Mouse (Mus musculus): ENCODE measurements around the gene Rhebl1. TPM values are rescaled to one million over a fixed set of nuclear protein-coding genes. Genes with fewer than 3 reads are reported as not detected.

Rhebl1 gene
- polyA plus RNA-seq, 1 experiment from 2014 or later: 27.9 TPM

DNA sequence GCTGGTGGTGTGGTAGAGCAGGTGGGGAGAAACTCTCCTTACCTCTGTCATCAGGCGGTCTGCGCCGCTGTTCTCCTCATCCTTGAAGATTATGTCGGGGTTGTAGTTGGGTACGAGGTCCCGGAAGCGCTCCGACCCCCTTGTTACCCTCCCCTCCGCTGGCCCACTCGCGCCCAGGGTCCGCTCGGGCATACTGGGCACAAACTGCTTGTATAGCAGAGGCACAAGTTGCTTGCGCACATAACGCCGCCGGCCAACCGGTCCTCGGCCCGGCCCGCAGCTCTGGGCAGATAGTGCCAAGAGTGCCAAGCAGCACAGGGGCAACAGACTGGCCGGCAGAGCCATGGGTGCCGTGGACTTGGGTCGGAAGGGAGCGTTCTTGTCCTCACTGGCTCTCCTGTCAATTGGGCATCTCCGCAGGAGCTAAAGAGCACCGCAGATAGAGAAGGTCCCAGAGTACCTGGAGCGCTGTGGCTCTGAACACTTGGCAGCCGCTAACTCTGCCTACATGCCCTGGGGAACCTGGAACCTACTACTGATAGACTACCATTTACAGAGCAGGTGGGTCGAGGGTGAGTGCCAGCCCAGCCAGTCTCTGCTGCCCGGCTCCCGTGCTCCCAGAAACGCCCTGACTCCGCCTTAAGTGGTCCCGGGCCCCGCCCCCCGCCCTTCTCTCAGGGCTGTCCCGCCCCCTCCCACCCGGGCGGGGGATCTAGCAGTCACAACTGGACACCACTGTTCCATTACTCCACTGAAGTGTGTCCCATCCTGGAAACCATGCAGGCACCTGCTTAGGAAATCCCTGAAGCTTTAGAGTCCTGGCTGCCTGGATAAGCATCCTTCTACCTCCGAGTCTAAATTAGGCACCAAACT, 3.8 kb upstream of the Rhebl1 start, which contains the start of gene Dhh:
TSS of gene Dhh (minus strand) at position 613 of the 873 bp plus-strand sequence.
- Histone ChIP-seq H3K4me1 (peaks cover 47% of the 10 kb centered on the region), H3K27ac (0 out of 2 replicates have a peak within 1 kb of the TSS, but pooled peaks have one; percentile 10), H3K4me3 (peak within 1 kb of the TSS; percentile 38), H3K27me3 (ENCODE audit: low read depth, poor library complexity, severe bottlenecking) (peaks cover 77% of the 10 kb centered on the region), H3K9me3 (replicated peaks) (no peaks in the 10 kb centered on the region), H3K36me3 (peaks cover 9% of the 10 kb centered on the region)
- DNase-seq (ENCODE audit: low spot score): peak; percentile 70
- WGBS: 1% methylated on average over 41 of the region's 41 CpGs

DNA sequence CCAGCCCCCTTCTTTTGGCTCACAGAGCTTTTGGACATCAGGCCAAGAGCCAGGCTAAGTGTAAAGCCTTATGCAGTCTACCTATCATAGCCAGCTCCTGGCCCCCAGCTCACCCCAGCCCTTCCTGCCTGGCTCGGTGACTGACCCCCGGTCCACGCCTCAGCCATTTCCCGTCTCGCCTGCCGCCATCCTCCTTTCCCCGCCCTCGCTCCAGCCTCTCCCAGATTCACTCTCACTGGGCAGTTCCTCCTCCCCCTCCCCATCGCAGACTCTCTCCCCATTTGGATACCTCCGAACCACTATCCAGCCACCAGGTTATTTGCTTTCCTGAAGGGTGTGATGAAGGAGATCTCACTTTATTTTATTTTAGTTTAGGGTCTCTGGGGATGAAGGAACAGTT, 3.2 kb upstream of the Rhebl1 start:
- no peak overlapping the region for H3K27ac ChIP-seq
- H3K4me3 ChIP-seq: peak overlapping the region; percentile 38
- H3K4me1 ChIP-seq: peaks cover 47% of the 10 kb centered on the region
- WGBS: 2% methylated on average over 10 of the region's 10 CpGs
- H3K9me3 ChIP-seq (replicated peaks): no peaks in the 10 kb centered on the region
- peaks cover 84% of the 10 kb centered on the region for H3K27me3 ChIP-seq (ENCODE audit: low read depth, poor library complexity, severe bottlenecking)
- DNase-seq (ENCODE audit: low spot score): peak; percentile 49
- 0 out of 2 replicates have a peak, but pooled peaks cover 3% of the 10 kb centered on the region for H3K36me3 ChIP-seq

DNA sequence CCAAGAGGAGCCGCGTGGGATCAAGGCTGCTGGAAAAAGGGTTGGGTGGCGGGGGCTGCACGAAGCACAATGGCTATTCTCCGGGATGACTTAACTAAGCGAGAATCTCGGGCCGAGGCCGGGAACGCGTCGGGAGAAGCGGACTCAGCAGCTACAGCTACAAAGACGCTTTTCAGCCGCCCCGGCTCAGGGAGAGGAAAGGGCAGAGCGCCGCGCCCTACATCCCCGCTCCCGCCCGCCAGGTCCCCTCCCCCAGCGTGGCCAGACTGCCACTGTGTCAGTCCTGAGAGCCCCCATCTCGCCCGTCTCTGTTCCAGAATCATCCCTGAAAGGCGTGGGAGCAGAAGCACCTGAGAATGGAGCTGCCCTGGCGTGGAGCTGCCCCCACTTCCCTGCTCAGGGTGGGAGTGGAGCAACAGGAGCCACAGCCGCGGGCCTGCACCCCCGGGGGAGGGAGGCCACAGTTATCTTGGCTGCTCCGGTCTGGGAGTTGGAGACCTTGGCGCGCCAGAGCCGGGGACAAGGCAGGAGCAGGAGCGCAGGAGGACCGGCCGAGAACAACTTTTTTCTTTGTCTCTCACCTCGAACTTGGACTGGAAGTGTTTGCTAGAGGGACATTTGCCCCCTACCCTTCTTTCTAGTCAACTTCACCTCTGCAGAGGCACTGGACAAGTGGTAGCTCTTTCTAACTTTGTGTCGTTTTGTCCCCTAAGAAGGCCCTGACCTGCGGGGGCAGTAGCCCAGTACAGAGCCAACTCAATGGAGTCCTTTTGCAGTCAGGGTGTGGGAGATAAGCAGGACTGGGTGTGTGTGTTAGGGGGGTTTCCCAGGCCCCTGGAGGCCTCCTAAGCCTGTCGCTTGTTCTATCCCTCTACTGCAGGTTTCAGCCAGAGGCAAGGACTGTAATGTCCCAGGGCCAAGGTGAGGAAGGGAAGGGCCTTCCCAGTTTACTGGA, 1.6 kb upstream of the Rhebl1 start:
- Histone ChIP-seq H3K27me3 (ENCODE audit: low read depth, poor library complexity, severe bottlenecking) (peaks cover 100% of the 10 kb centered on the region), H3K4me3 (peak overlapping the region; percentile 61), H3K36me3 (no peaks in the 10 kb centered on the region), H3K27ac (peak overlapping the region; percentile 77), H3K4me1 (peaks cover 52% of the 10 kb centered on the region), H3K9me3 (replicated peaks) (no peaks in the 10 kb centered on the region)
- DNase-seq (ENCODE audit: low spot score): peak; percentile 70
- WGBS: under 1% methylated on average over 41 of the region's 41 CpGs

DNA sequence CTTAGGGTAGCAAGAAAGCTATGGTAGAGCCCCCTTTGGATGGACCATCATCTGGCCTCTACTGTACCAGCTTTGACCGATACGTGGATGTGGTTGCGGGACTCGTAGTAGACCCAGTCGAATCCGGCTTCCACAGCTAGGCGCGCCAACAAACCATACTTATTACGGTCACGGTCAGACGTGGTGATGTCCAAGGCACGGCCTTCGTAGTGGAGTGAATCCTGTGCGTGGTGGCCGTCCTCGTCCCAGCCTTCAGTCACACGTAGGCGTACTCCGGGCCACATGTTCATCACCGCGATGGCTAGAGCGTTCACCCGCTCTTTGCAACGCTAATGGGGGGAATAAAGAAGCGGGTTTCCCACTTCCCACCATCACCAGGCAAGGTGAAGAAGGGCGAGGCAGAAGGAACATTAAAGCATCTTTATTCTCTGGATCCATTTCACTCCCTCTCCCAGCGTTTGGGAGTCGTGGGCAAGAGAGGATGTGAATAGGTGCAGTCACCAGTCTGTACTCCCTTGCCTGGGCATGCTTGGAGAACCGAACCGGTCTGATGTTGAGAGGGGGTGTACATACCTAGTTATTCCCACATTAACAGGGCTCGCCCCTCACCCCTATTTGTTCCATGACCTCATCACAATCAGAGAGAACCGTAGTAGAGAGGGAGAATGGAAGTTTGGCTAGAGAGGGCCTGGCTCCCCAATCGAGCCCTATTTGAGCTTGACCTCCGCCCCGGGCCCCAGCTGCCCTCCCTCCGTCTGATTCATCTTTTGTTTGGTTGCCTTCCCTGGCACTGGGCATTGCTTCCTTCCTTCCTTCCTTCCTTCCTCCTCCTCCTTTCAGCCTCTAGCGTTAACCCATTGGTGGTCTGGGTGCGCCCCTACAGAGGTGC, 650 bp upstream of the Rhebl1 start:
- WGBS: 3% methylated on average over 38 of the region's 38 CpGs
- peak overlapping the region; percentile 77 for H3K27ac ChIP-seq
- peak overlapping the region; percentile 61 for H3K4me3 ChIP-seq
- H3K9me3 ChIP-seq (replicated peaks): no peaks in the 10 kb centered on the region
- no peaks in the 10 kb centered on the region for H3K36me3 ChIP-seq
- H3K4me1 ChIP-seq: peaks cover 52% of the 10 kb centered on the region
- DNase-seq (ENCODE audit: low spot score): peak; percentile 74
- peaks cover 96% of the 10 kb centered on the region for H3K27me3 ChIP-seq (ENCODE audit: low read depth, poor library complexity, severe bottlenecking)

DNA sequence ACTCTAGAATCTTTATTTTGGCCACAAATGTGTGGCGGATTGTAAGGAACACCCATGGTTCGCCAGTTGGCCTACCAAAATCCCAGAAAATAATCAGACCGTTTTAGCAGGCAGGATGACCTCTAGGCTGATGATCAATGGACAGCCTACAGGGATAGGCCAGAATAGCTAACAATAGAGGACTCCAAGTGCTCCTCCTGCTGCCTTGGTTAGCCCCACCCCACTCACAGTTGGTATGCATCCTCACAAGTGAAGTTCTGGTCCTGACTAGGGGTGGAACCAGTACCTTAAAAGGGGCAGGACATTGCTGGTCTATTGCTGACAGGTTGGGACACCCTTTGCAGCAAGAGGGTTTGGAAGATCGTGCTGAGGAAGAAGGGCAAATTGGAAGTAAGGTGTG, 1.3 kb downstream of the Rhebl1 start:
- Histone ChIP-seq H3K4me3 (no peak overlapping the region; the same call in 1 of the 2 replicates), H3K36me3 (no peaks in the 10 kb centered on the region), H3K27ac (no peak overlapping the region), H3K27me3 (ENCODE audit: low read depth, poor library complexity, severe bottlenecking) (peaks cover 76% of the 10 kb centered on the region), H3K9me3 (replicated peaks) (no peaks in the 10 kb centered on the region), H3K4me1 (peaks cover 45% of the 10 kb centered on the region)
- DNase-seq (ENCODE audit: low spot score): no peak
- 43% methylated on average over 4 of the region's 4 CpGs for WGBS

DNA sequence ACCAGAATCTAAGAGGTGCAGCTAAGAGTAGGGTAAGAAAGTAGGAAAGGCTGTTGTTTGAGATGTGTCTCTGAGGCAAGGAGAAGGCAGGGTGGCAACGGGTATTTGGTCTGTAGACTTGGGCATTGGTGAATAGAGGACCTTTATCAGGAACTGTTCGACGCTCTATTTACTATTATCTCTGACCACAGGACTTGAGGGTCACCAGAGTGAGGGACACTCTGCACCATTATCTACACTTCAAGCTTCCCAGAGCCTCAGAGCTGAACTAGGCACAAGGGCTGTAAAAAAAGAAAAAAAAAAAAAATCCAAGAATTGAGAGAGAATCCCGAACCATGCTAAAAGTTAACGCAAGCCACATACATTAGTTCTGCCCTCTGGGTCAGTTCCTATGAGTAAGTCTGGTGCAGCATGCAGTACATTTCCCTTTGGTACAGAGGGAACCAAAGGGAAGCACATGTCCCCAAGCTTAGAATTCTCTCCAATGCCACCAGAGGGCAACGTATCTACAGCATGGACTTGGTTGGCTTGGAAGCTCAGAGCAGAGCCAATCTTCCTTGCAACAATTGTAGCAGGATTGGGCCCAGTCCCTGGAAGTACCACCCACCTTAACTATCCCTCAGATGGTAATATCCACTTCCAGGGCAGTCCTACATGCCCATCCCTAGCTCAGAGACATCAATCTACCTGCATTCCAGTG, 2.3 kb downstream of the Rhebl1 start:
- peaks cover 66% of the 10 kb centered on the region for H3K27me3 ChIP-seq (ENCODE audit: low read depth, poor library complexity, severe bottlenecking)
- WGBS: 49% methylated on average over 6 of the region's 6 CpGs
- peak; percentile 57 for DNase-seq (ENCODE audit: low spot score)
- H3K9me3 ChIP-seq (replicated peaks): no peaks in the 10 kb centered on the region
- H3K27ac ChIP-seq: no peak overlapping the region
- no peak overlapping the region for H3K4me3 ChIP-seq
- peaks cover 35% of the 10 kb centered on the region for H3K4me1 ChIP-seq
- no peaks in the 10 kb centered on the region for H3K36me3 ChIP-seq

DNA sequence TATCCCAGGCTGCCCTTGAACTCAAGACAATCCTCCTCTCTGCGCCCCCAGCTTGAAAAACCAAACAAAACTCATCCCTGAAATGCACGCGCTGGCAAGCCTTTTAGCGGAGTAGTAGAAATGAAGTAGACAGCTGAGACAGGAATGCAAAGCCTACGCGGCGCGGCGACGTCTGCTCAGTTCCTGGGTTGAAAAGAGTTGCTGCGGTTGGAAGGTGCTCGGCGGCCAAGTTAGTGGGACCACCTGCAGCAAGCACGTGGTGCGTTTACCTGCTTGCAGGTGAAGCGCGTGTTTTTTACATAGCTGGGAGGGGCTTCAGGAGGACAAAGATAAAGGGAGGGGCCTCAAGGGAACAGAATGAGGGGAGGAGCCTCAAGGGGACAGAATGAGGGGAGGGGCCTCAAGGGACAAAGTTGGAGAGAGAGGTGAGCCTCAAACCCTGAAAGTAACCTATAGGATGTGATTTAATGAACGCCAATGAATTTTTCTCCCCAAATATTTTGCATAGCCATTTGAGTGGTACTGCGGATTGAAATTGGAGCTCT, 3.1 kb downstream of the Rhebl1 start:
- Histone ChIP-seq H3K4me1 (peaks cover 33% of the 10 kb centered on the region), H3K9me3 (replicated peaks) (no peaks in the 10 kb centered on the region), H3K36me3 (no peaks in the 10 kb centered on the region), H3K27me3 (ENCODE audit: low read depth, poor library complexity, severe bottlenecking) (peaks cover 59% of the 10 kb centered on the region), H3K4me3 (peak overlapping the region; percentile 28), H3K27ac (no peak overlapping the region)
- DNase-seq (ENCODE audit: low spot score): no peak
- 10% methylated on average over 19 of the region's 19 CpGs for WGBS

DNA sequence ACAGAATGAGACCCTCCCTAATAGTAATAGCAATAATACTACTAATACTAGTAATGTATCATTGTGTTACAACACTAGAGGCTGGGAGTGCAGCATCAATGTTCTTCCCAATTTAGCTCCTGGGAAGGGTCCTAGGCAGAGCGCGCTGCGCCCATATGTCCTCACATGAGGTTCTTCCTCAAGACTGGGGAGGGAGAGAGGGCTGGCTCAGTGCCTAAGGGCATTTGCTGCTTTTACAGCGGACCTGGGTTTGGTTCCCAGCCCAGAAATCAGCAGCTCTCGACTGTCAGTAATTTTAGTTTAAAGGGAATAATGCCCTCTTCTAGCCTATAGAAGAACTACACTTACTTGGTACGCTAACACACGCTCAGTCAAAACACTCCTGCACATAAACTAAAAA, 6.8 kb downstream of the Rhebl1 start:
- no peak for DNase-seq (ENCODE audit: low spot score)
- Histone ChIP-seq H3K9me3 (replicated peaks) (no peaks in the 10 kb centered on the region), H3K4me3 (no peak overlapping the region), H3K36me3 (no peaks in the 10 kb centered on the region), H3K4me1 (peaks cover 8% of the 10 kb centered on the region), H3K27me3 (ENCODE audit: low read depth, poor library complexity, severe bottlenecking) (peaks cover 21% of the 10 kb centered on the region), H3K27ac (no peak overlapping the region)
- WGBS: 81% methylated on average over 7 of the region's 7 CpGs

DNA sequence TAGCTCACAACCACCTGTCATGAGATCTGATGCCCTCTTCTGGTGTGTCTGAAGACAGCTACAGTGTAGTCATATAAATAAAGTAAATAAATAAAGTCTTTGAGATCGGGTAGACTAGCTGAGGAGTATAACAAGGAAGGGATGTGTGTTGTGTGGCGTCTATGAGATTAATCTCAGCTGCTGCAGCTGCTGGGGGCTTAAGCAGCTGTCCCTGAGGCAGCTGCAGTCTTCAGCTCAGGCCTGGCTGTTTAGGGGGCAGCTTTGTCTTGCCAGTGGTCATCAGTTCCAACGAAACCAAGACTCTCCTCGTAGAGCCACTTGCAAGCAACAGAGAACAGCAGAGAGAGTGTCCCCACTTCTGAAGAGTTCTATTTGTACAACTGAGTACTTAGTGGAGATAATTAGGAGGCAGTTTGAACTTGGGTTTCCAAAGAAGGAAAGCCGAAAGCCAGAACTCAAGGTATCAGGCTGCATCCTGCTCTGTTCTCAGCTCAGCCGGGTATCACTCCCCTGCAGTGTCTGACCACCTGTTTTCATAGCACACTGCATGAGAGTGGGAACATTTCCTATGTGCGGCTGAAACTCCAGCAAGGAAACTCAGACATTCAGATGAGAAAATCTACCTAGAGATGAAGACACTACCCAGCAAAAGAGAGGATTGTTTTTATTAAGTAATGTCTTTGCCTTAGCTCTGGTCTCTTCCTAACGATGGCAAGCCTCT, 7.5 kb downstream of the Rhebl1 start:
- Histone ChIP-seq H3K4me3 (no peak overlapping the region), H3K9me3 (replicated peaks) (no peaks in the 10 kb centered on the region), H3K27ac (no peak overlapping the region), H3K27me3 (ENCODE audit: low read depth, poor library complexity, severe bottlenecking) (peaks cover 14% of the 10 kb centered on the region), H3K4me1 (peaks cover 15% of the 10 kb centered on the region), H3K36me3 (no peaks in the 10 kb centered on the region)
- 72% methylated on average over 8 of the region's 8 CpGs for WGBS
- DNase-seq (ENCODE audit: low spot score): no peak

DNA sequence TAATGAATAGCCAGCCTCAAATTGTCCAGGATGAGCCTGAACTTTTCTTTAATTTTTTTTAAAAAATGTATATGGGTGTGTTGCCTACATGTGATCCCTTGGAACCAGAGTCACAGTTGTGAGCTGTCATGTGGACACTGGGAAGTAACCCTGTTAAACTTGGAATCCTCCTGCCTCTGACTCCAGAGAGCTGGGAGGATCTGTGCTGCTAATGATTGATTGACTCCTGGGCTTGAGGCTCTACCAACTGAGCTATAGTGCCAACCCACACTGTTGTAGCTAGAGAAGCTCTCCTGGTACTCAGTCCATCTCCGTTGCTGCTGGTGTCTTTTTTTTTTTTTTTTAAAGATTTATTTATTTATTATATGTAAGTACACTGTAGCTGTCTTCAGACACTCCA, 10.2 kb downstream of the Rhebl1 start:
- DNase-seq (ENCODE audit: low spot score): no peak
- 81% methylated on average over 1 of the region's 1 CpGs for WGBS
- no peak overlapping the region for H3K4me3 ChIP-seq
- no peaks in the 10 kb centered on the region for H3K9me3 ChIP-seq (replicated peaks)
- H3K27ac ChIP-seq: no peak overlapping the region
- H3K36me3 ChIP-seq: peaks cover 6% of the 10 kb centered on the region
- peaks cover 31% of the 10 kb centered on the region for H3K4me1 ChIP-seq
- H3K27me3 ChIP-seq (ENCODE audit: low read depth, poor library complexity, severe bottlenecking): no peaks in the 10 kb centered on the region

DNA sequence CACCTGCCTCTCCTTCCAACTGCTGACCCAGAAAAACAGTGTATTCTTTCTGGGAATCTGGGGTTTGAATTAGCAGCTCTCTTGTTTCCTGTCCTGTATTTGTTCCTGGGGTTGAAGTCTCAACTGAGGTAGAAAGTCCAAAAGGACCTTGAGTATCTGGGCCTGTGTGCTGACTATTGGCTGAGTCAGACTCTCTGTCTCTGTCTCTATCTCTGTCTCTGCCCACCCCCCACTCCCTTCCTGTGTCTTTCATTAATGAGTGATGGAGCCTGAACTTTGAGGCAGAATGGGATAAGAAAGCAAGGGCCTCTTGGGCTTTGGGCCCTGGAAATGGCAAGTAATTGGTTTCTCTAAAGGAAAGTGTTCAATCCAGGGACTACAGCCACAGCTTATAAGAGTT, 10.7 kb downstream of the Rhebl1 start:
- peaks cover 31% of the 10 kb centered on the region for H3K4me1 ChIP-seq
- no peaks in the 10 kb centered on the region for H3K9me3 ChIP-seq (replicated peaks)
- no peak overlapping the region for H3K27ac ChIP-seq
- H3K27me3 ChIP-seq (ENCODE audit: low read depth, poor library complexity, severe bottlenecking): no peaks in the 10 kb centered on the region
- DNase-seq (ENCODE audit: low spot score): no peak
- peaks cover 11% of the 10 kb centered on the region for H3K36me3 ChIP-seq
- no peak overlapping the region for H3K4me3 ChIP-seq

All from limb, embryonic 10.5 days (tissue).